Mouse (Mus musculus) adrenal gland, postnatal 4 days (tissue): Measurements from ENCODE around the gene Dnajc30. TPM values are rescaled to one million over a fixed set of nuclear protein-coding genes. Genes with fewer than 3 reads are reported as not detected.
A peak's percentile ranks its signal among the peaks of the same experiment; 100 is the strongest.
"Not testable (repeated sequence)": the region's sequence is repeated elsewhere in the genome, so short reads cannot be mapped to it uniquely, and the experiment has no call there.

ENCODE experiments used
- DNase-seq, 2 experiments: peaks; one replicate each; pipeline ENCODE4 v3.0.0; 2021 to 2022; ENCODE audit warnings: low spot score in 2 of 2, mixed read lengths in 2 of 2
- total RNA-seq, 2 experiments: library from RNA; stranded (reverse); gene quantifications; 2 replicates each; pipeline ENCODE4 v1.2.3; 2021

Dnajc30 gene
- total RNA-seq, 2 experiments from 2014 or later = 27.9 to 28.8 TPM

DNA sequence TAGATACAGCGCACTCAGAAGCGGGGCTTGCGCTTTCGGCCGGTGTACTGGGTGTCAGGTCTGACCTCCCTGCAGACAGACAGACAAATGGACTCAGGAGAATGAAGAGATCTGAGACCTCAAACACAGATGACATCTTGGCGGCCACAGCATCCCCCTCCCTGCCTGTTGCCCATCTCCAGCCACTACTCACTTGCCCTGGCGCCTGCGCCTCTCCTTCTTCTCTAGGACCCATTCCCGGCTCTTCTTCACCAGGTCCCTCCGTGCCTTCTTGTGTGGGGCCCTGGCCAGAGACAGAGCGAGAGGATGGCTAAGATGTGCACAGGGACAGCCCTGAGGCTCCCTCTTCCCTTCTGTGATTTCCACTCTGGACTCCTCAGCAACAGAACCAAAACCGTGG, 10.6 kb upstream of the Dnajc30 start:
- no peak for DNase-seq

DNA sequence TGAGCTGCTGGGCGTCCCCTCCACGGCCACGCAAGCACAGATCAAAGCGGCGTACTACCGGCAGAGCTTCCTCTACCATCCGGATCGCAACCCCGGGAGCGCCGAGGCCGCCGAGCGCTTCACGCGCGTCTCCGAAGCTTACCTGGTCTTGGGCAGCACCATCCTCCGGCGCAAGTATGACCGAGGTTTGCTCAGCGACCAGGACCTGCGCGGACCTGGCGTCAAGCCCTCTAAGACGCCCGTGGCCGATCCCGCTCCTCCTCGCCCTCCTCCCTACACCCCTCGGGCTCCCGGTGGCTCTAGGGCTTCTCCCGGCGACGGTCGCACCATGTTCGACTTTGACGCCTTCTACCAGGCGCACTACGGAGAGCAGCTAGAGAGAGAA, 372 bp downstream of the Dnajc30 start:
- DNase-seq = no peak

GRCm38 (mm10) chr5:135064909-135065446, 976 bp downstream of the Dnajc30 start, which contains the start of gene Bud23:
Gene Bud23, minus strand, starts transcription at chr5:135064959.
- not testable (repeated sequence) for DNase-seq

DNA sequence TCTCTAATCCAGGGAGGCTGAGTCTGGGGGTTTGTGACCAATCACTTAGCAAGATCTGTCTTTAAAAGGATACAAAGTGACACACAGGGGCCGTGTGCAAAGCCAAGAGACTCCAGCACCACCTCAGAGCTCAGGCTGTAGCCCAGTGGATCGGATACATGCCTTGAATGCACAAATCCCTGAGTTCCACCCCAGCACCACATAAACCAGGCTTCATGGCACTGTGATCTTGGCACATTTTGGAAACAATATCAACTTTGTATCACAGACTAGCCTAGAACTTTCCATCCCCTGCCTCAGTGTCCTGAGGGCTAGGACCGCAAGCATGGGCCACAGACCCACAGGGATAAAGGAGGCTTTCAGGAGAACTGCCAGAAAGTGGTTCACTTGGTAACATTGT, 2.0 kb downstream of the Dnajc30 start:
- no peak for DNase-seq

- no peak for DNase-seq
Measured at GRCm38 (mm10) chr5:135070448-135070847, 6.4 kb downstream of the Dnajc30 start.

DNA sequence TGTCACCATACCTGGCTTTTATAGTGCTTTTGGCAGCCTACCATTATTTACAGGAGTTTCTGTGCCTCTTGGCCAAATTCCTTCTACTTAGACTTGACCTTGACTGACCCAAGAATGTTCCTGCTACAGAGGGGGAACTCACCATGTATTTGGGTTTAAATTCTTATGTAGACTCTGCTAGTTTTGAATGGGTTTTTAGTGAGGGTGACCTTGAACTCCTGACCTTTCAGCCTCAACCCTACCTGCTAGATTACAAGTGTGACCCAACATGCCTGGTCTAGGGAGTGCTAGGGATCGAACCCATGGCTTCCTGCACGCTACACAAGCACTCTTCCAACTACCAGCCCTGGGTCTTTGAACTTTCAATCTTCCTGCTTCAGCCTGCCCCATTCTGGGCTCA, 8.1 kb downstream of the Dnajc30 start:
- no peak for DNase-seq

DNA sequence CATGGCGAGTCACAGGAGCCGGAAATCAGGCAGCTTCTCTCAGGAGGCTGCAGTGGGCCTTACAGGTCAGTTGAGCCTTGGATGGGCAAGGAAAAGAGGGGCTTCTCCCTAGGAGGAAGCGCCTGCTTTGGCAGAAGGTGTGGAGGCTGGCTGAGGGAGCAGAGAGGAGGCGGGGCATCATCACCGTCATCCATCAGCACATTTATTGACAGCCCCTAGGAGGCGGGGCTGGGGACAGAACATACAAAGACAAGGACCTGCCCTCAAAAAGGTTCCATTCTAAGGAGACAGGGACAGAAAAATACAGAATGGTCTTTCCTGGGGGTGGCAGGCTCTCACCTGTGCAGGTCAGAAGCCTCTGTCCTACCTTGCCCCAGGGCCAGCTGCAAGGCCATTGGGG, 8.7 kb downstream of the Dnajc30 start:
- DNase-seq = no peak

DNA sequence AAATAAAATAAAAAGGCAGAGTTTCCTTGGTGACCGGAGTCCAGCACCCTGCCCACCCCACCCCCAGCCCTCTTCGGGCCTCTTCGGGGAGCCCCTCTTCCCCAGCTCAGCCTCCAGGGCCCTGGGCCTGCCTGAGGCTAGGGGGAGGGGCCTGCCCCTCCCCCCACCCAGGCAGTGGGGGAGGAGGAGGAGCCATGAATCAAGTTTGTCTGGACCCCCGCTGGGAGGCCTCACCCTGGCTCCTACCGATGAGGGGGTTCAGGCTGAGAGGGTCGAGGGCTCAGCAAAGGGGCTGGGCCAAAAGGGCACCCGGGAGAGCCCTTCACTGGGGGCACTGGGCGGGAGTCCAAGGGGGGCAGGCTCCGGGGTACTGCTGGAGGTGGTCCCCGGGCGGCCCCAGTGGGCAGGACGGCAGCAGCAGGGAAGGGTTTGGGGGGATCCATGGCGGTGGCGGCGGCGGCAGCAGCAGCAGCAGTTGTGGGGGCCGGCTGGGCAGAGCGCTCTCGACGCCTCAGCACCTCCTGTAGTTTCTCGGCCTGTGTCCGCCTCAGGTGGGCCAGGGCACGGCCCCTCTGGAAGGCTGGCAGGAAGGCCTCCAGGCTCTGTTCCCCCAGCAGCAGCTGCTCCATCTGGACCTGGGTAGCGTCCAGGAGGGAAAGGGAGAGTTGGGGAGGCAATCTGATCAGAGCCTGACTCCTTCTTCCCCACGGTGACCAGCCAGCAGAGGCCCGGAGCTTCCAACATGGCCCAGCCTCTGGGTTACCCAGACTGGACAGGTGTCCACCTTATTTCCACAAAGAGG, 9.5 kb downstream of the Dnajc30 start:
- DNase-seq = no peak

- DNase-seq = no peak
Measured at GRCm38 (mm10) chr5:135075655-135076054, 11.7 kb downstream of the Dnajc30 start.

DNA sequence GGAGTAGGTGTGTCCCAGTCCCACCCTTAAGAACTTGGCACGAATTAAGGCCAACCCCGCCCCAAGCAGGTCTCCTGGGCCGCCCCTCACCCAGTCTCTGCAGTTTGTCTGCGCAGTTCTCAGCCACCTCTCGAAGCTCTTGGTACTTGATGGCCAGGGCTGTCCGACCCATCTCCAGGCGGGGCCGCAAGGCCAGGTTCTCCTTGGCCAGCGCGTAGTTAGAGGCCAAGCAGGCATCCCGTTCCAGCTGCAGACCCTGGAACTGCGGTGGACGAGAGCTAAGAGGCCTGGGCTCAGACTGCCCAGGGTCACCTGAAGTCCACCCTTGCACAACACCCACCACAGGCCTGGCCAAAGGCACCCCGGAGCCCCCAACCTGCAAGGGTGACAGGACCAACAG, 12.4 kb downstream of the Dnajc30 start:
- DNase-seq = no peak

DNA sequence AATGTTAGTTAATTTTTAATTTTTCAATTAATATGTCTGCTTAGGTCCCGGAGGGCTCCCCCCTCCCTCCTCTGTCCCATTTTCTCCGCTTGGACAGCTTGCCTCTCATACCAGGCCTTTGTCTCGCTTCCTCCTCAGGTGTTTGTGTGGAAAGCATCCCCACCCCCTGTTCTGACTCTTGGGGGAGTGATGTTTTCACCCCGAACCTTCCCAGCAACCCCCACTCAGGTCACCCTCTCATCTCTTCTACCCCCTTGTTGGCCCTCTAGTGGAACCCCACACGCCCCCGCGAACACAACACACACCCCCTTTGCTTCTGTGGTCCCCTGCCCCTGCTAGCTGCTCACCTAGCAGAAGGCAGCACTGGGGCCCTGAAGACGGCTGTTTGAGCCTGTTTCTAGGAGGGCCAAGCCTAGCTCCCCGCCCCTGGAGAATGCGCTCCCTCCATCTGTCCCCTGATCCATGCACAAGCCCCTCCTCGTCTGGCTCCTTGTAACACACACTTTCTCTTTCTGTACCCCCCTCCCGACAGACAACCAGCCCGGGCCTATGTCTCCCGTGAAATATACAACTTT, 13.0 kb downstream of the Dnajc30 start:
- DNase-seq = no peak

DNA sequence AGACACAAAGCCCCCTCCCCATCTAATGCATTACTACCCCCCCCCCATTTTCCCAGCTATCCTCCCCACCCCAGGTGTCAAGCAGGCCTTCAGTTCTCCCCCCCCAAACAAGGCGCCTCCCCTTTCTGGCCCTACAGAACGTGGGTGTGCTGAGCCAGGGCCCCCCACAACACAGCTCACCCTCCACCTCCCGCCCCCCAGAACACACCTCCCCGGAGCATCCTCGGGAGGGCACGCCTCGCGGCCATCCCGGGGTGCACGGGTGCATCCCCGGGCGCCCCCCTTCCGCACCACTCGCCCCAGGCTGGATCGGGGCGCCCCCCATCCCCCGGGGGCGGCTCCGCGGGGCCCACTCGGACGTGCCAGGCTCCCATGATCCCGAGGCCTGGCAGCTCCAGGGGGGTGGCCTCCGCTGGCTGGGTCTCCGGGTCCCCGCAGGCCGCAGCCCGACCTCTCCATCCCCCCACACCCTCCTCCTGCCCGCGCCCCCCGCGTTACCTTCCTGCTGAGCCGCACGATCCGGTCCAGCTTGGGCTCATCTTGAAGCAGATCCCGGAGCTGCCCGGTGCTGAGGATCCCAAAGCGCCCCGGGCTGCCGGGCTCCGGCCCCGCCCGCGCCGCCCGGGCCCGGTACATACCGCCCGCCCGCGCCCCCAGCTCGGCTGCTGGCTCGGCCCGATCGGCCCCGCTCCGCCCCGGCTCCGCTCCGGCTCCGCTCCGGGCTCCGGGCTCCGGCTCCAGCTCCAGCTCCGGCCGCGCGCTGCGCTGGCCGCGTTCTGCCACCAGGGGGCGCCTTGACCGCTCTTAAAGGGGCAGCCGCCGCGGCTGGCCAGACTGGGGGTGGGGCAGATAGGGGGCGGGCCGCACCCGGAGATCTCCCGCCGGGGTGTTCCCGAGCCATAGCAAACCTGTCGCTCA, 13.8 kb downstream of the Dnajc30 start, which contains the start of gene Vps37d:
Gene Vps37d (minus strand): TSS at position 703 of the 918 bp plus-strand sequence.
- DNase-seq = peak; percentile 87 to 95

DNA sequence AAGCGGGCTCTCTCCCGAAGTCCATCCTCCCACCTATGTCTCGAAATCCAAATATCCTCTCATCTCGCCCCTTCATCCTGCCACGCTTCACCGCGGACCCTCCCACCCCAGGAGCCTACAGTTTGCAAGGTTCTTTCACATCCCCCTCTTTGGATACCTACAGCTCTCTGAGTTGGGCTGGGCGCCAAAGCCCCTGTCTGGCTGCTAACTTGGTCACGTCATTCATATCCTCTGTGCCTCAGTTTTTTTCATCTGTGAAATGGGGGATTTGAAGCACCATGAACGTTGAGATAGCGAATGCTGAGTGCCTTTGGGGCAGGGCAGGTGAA, 14.4 kb downstream of the Dnajc30 start:
- DNase-seq = no peak

DNA sequence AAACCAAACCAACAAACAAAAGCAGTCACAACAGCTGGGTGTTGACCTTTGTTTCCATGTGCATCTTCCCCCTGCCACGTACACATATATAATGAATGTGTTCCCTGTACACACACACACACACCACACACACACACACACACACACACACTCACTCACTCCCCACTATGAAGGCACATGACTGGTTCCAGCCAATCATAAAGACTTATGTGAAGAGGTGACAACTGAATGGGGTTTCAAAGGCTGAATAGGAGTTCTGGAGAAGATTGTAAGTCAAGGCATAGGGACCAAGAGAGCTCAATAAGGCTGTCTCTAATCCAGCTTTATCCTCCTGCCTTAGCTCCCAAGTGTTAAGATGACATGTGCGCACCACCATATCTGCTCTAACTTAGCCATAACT, 15.6 kb downstream of the Dnajc30 start:
- no peak for DNase-seq

GRCm38 (mm10) chr5:135080539-135080938, 16.5 kb downstream of the Dnajc30 start:
- no peak for DNase-seq

- no peak for DNase-seq
Measured at GRCm38 (mm10) chr5:135086871-135087270, 22.9 kb downstream of the Dnajc30 start.

- DNase-seq = no peak
Measured at GRCm38 (mm10) chr5:135089653-135090052, 25.7 kb downstream of the Dnajc30 start, which contains the start of gene Mlxipl. Gene Mlxipl, plus strand, starts transcription at chr5:135089890.

GRCm38 (mm10) chr5:135100981-135101380, 37.0 kb downstream of the Dnajc30 start:
- DNase-seq = no peak

DNA sequence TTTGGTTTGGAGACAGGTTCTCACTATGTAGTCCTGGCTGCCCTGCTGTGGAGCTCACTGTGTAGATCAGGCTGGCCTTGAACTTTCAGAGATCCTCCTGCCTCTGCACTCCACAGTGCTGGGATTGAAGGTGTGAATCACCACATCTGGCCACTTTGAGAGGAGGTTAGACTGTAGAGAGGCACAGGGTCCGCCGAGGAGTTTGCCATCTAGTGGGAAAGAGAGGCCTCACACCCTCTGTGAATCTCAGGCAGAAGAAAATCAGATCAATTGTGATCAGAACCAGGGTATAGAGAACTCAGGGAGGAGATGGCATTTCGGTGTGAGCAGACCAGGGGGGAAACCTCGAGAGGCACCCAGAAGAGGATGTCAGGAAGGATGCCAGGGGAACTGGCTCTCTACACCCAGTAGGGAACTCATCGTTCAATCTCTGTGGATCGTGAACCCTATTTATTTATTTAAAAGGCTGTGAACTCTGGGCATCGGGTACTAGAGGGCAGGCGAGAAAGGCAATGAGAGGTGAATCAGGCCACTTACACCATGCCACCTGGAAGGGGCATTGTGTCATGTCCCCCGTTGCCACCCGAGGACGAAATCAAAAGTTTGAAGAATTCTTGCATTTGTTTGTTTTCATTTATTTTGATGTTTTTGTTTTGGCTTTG, 40.1 kb downstream of the Dnajc30 start:
- DNase-seq = no peak

DNA sequence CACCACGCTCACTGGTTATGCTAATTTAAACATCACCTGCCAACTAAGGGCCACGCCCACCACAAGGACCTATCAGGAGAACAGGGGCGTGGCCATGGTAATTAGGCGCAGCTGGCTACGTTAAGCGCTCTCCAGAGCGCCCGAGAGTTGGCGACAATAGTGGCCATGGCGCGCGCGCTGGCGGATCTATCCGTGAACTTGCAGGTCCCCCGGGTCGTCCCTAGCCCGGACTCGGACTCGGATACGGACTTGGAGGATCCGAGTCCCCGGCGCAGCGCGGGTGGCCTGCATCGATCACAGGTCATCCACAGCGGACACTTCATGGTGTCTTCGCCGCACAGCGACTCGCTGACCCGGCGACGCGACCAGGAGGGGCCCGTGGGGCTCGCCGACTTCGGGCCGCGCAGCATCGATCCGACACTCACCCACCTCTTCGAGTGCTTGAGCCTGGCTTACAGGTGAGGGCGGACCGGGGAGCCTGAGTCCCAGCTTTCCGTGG, 42.8 kb downstream of the Dnajc30 start:
- peak; percentile 50 to 65 for DNase-seq
